Mouse (Mus musculus): Measurements from ENCODE around the gene Tbck.

- TF ChIP-seq CTCF (IDR thresholded peaks at IDR 0.05), result no peak
- no peak for TF ChIP-seq POLR2A (IDR thresholded peaks at IDR 0.05; ENCODE audit: insufficient read depth, low read depth, low read length)
- TF ChIP-seq EP300 (IDR thresholded peaks at IDR 0.05; ENCODE audit: insufficient read depth, low read depth, low read length), result no peak
These were observed 63.8 kb downstream of the Tbck start for GRCm38 (mm10) chr3:132747766-132748165.

All from heart, adult 2 months (tissue).